Mouse (Mus musculus) liver, adult 2 months (tissue): ENCODE measurements around the gene Kif6. TPM values are rescaled to one million over a fixed set of nuclear protein-coding genes. Genes with fewer than 3 reads are reported as not detected.

ENCODE experiments used
- DNase-seq: peaks from one replicate; pipeline ENCODE4 v3.0.0-alpha.2; 2011; ENCODE audit warnings: low read depth, low spot score; ENCODE audit errors: extremely low read depth
- H3K27ac ChIP-seq: fragments of 200-500 bp; replicated peaks from 2 replicates; pipeline ENCODE4 v1.5.1; 2012; ENCODE audit warnings: low read depth, mild to moderate bottlenecking, control low read depth, inconsistent platforms, low read length; ENCODE audit not compliant: insufficient read depth
- H3K27me3 ChIP-seq: fragments of 200-500 bp; 2 replicates; pipeline ENCODE4 v1.6.1; 2012; ENCODE audit warnings: mild to moderate bottlenecking, moderate library complexity, low read length, inconsistent platforms; ENCODE audit not compliant: control insufficient read depth, insufficient read depth
- H3K36me3 ChIP-seq: fragments of 200-500 bp; 2 replicates; pipeline ENCODE4 v1.6.1; 2012; ENCODE audit warnings: low read length, inconsistent platforms; ENCODE audit not compliant: control insufficient read depth, insufficient read depth
- H3K4me1 ChIP-seq: fragments of 200-500 bp; 2 replicates; pipeline ENCODE4 v1.6.1; 2011; ENCODE audit warnings: low read length; ENCODE audit not compliant: control insufficient read depth, insufficient read depth
- H3K4me3 ChIP-seq: fragments of 200-500 bp; 2 replicates; pipeline ENCODE4 v1.5.1; 2011; ENCODE audit warnings: low read depth, mild to moderate bottlenecking, control low read depth, low read length, moderate library complexity; ENCODE audit not compliant: insufficient read depth
- H3K79me2 ChIP-seq: fragments of 200-500 bp; 2 replicates; pipeline ENCODE4 v1.6.1; 2012; ENCODE audit warnings: inconsistent platforms, mild to moderate bottlenecking, low read length, moderate library complexity; ENCODE audit not compliant: control insufficient read depth, insufficient read depth
- H3K9ac ChIP-seq: fragments of 200-500 bp; 2 replicates; pipeline ENCODE4 v1.6.1; 2012; ENCODE audit warnings: low read depth, mild to moderate bottlenecking, control low read depth, inconsistent platforms, low read length
- CTCF ChIP-seq: fragments of 200-500 bp; IDR thresholded peaks from 2 replicates; pipeline ENCODE4 v1.5.1; 2011; ENCODE audit warnings: low read depth, low read length, control low read depth
- POLR2A ChIP-seq: fragments of 200-500 bp; IDR thresholded peaks from 2 replicates; pipeline ENCODE4 v1.6.1; 2011; ENCODE audit warnings: low read length, control low read depth; ENCODE audit not compliant: insufficient read depth; ENCODE audit errors: extremely low read depth
- WGBS: fragments of 180-500 bp; shearing (Covaris S2); methylation state at CpG from one replicate; pipeline ENCODE4 v1.1.7; 2018; 5-methylcytosine and 5-hydroxymethylcytosine counted together
- polyA plus RNA-seq: library from polyadenylated mRNA; depleted of rRNA; stranded (reverse); fragments of >200 nt; gene quantifications from 2 replicates; pipeline ENCODE4 v1.2.3, GENCODE M21; 2012
- total RNA-seq: library from RNA; depleted of rRNA; stranded (reverse); fragments of >200 nt; gene quantifications from 2 replicates; pipeline ENCODE4 v1.2.3, GENCODE M21; 2014

Gene Kif6
- total and polyA plus RNA-seq, 2 experiments = not detected

DNA sequence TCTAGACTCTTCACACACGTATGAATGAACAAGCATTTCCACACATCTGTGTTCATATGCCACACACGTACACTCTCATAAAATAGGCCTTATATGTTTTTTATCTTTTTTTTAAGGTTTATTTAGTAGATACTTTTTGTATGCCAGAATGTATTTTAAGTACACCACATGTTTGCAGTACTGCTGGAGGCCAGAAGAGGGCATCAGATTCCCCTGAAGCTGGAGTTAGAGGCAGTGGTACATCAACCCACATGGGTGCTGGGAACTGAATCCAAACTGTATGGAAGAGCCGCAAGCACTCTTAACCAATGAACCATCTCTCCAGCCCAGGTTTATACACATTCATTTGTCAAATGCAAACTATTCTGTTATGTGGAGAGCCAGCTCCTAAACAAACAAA lies 179.0 kb downstream of the Kif6 start:
- Histone ChIP-seq H3K9ac (no peak overlapping the region), H3K36me3 (no peaks in the 10 kb centered on the region), H3K4me3 (no peak overlapping the region), H3K27me3 (no peaks in the 10 kb centered on the region), H3K79me2 (no peaks in the 10 kb centered on the region), H3K27ac (no peak overlapping the region), H3K4me1 (no peaks in the 10 kb centered on the region)
- 90% methylated on average over 3 of the region's 3 CpGs for WGBS
- no peak for DNase-seq
- TF ChIP-seq POLR2A (no peak), CTCF (no peak)

GRCm38 (mm10) chr17:49795241-49795640 lies 180.3 kb downstream of the Kif6 start:
- H3K27me3 ChIP-seq = no peaks in the 10 kb centered on the region
- 90% methylated on average over 3 of the region's 3 CpGs for WGBS
- H3K4me3 ChIP-seq = no peak overlapping the region
- no peaks in the 10 kb centered on the region for H3K79me2 ChIP-seq
- H3K9ac ChIP-seq = no peak overlapping the region
- H3K36me3 ChIP-seq = no peaks in the 10 kb centered on the region
- no peaks in the 10 kb centered on the region for H3K4me1 ChIP-seq
- TF ChIP-seq CTCF (no peak), POLR2A (no peak)
- no peak for DNase-seq
- H3K27ac ChIP-seq = no peak overlapping the region

DNA sequence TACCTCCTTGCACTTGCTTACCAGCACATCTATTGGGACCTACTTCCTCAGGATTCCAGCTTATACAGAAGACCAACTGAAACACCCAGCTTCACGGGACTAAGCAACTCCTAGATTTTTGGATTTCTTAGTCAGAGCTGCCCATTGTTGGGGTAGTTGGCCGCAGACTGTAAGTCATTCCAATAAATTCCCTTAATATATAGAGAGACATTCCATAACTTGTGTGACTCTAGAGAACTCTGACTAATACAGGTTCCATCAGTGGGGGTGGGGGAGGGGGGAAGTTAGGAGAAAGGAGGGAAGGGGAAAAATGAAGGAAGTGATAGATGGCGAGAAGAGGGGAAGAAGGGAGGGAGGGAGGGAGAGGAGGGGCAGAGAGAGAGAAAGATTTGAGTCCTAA lies 181.2 kb downstream of the Kif6 start:
- DNase-seq = no peak
- Histone ChIP-seq H3K4me1 (no peaks in the 10 kb centered on the region), H3K79me2 (no peaks in the 10 kb centered on the region), H3K27ac (no peak overlapping the region), H3K4me3 (no peak overlapping the region), H3K36me3 (no peaks in the 10 kb centered on the region), H3K27me3 (no peaks in the 10 kb centered on the region), H3K9ac (no peak overlapping the region)
- TF ChIP-seq CTCF (no peak), POLR2A (no peak)
- WGBS = 84% methylated on average over 3 of the region's 3 CpGs

DNA sequence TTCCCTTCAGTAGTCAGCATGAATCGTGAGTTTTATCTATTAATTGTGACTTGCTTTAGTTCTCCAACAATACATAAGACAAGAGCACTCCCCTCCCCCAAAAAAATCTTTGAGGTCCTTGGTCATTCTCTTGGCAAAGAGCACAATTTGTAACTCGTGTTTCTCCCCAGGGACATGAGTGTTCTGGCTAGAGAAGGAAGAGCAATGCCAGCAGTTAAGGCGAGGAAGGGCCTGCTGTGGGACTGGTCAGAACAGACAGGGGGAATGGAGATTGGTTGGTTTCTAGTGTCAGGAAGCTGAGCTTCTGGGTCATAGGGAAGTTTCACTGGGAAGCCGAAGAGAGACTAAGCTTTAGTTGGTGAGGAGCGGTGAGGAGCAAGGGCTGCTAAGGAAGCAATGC lies 184.2 kb downstream of the Kif6 start:
- no peak for DNase-seq
- Histone ChIP-seq H3K9ac (no peak overlapping the region), H3K36me3 (no peaks in the 10 kb centered on the region), H3K79me2 (no peaks in the 10 kb centered on the region), H3K27me3 (no peaks in the 10 kb centered on the region), H3K27ac (no peak overlapping the region), H3K4me1 (no peaks in the 10 kb centered on the region), H3K4me3 (no peak overlapping the region)
- WGBS = 81% methylated on average over 5 of the region's 5 CpGs
- TF ChIP-seq POLR2A (no peak), CTCF (no peak)

DNA sequence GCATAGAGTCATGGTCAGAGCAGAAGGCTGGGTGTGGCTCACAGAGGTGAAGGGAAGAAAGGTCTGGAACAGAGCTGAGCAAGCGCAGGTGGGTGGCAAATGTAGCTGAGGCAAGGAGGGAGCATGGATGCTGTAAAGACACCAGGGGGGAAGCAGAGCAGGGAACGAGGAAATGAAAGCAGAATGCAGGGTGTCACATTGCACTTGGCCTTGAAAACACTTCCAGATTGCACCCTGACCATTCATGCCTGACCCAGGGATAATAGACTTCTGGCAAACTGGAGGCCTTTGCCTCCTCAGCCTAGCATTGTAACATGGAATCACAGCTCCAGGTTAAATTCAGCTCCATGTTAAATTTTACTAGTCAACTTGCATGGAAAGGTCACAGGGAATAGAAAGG lies 185.2 kb downstream of the Kif6 start:
- Histone ChIP-seq H3K79me2 (no peaks in the 10 kb centered on the region), H3K36me3 (no peaks in the 10 kb centered on the region), H3K9ac (no peak overlapping the region), H3K27me3 (no peaks in the 10 kb centered on the region), H3K4me3 (no peak overlapping the region), H3K4me1 (no peaks in the 10 kb centered on the region), H3K27ac (no peak overlapping the region)
- no peak for DNase-seq
- no peak for TF ChIP-seq POLR2A
- no peak for TF ChIP-seq CTCF
- WGBS = 58% methylated on average over 2 of the region's 2 CpGs

DNA sequence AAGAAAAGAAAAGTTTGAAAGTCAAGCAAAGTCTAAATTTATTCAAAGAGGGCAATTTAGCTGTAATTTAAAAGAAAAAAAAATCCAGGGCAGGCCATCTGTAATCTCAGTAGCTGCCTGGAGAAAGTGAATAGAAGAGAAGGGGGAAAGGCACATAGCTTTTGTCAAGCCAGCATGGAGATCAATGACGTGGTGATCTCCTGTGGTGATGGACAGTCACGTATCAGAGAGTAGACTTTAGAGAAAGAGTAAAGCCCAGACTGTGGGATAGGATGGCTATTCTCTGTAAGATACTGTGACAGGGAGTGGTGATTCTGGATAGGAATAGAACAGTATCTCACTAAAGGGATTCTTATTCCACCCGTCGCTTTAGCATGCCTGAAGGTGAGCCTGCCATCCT lies 192.5 kb downstream of the Kif6 start:
- no peaks in the 10 kb centered on the region for H3K79me2 ChIP-seq
- WGBS = 88% methylated on average over 4 of the region's 4 CpGs
- H3K4me1 ChIP-seq = no peaks in the 10 kb centered on the region
- H3K9ac ChIP-seq = no peak overlapping the region
- H3K36me3 ChIP-seq = no peaks in the 10 kb centered on the region
- H3K27me3 ChIP-seq = no peaks in the 10 kb centered on the region
- H3K4me3 ChIP-seq = no peak overlapping the region
- H3K27ac ChIP-seq = no peak overlapping the region
- TF ChIP-seq POLR2A (no peak), CTCF (no peak)
- DNase-seq = no peak
